Mouse (Mus musculus) hindbrain, embryonic 13.5 days (tissue): ENCODE measurements around the gene Ttc28. TPM values are rescaled to one million over a fixed set of nuclear protein-coding genes. Genes with fewer than 3 reads are reported as not detected.

Source experiments
- ATAC-seq: fragments of 200-750 bp; cut with Nextera tagmentation; 2 replicates; pipeline ENCODE4 v1.8.0; 2017; ENCODE audit warnings: moderate TSS enrichment; ENCODE audit not compliant: low FRiP score
- H3K27ac ChIP-seq: fragments of 300-500 bp; sonication (generic); 2 replicates; pipeline ENCODE4 v1.5.1; 2015; ENCODE audit warnings: inconsistent platforms, mild to moderate bottlenecking, moderate library complexity
- H3K27me3 ChIP-seq: fragments of 300-500 bp; sonication (generic); 2 replicates; pipeline ENCODE4 v1.6.1; 2015; ENCODE audit warnings: mild to moderate bottlenecking, inconsistent platforms
- H3K36me3 ChIP-seq: fragments of 300-500 bp; sonication (generic); 2 replicates; pipeline ENCODE4 v1.6.1; 2015; ENCODE audit warnings: mild to moderate bottlenecking, inconsistent platforms
- H3K4me1 ChIP-seq: fragments of 300-500 bp; sonication (generic); replicated peaks from 2 replicates; pipeline ENCODE4 v1.6.1; 2015; ENCODE audit warnings: inconsistent platforms
- H3K4me2 ChIP-seq: fragments of 300-500 bp; sonication (generic); 2 replicates; pipeline ENCODE4 v1.6.1; 2015; ENCODE audit warnings: inconsistent platforms, mild to moderate bottlenecking, moderate library complexity
- H3K4me3 ChIP-seq: fragments of 300-500 bp; sonication (generic); 2 replicates; pipeline ENCODE4 v1.5.1; 2015; ENCODE audit warnings: mild to moderate bottlenecking, inconsistent platforms
- H3K9ac ChIP-seq: fragments of 300-500 bp; sonication (generic); 2 replicates; pipeline ENCODE4 v1.6.1; 2015; ENCODE audit warnings: mild to moderate bottlenecking, inconsistent platforms
- H3K9me3 ChIP-seq: fragments of 300-500 bp; sonication (generic); 2 replicates; pipeline ENCODE4 v1.6.1; 2016; ENCODE audit warnings: inconsistent platforms
- WGBS: fragments of 180-500 bp; shearing (Covaris S2); methylation state at CpG from one replicate; pipeline ENCODE4 v1.1.7; 2015; 5-methylcytosine and 5-hydroxymethylcytosine counted together
- polyA plus RNA-seq: library from polyadenylated mRNA; unstranded; fragments of >200 nt; fragmentation: Nextera tagmentation; extraction: Ambion mirVana; gene quantifications from 2 replicates; pipeline ENCODE4 v1.2.1, GENCODE M21; 2015

Gene Ttc28
- polyA plus RNA-seq, 1 experiment from 2014 or later, result 20.2 TPM

DNA sequence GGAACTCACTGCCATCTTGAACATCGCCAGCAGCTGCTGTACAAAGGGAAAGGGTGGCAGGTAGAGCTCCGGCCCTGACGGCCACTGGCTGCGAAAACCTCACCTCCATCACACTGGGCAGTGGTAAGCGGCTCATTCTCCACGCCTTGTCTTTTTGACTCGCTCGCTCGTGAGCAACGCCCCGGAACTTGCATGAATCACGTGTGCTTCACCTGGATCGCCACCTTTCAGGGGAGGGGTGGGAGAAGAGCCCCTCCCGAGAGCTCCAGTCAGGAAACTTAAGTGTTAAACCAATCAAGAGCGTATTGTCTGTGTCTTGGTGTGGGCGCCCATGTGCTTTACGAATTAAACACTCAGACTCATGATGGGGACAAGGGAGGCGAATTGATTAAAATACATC is 252.0 kb downstream of the Ttc28 start:
- H3K36me3 ChIP-seq, result no peaks in the 10 kb centered on the region
- no peak for ATAC-seq
- no peak overlapping the region for H3K4me3 ChIP-seq
- WGBS, result 91% methylated on average over 18 of the region's 18 CpGs
- no peak overlapping the region for H3K4me2 ChIP-seq
- peaks cover 26% of the 10 kb centered on the region for H3K4me1 ChIP-seq
- no peak overlapping the region for H3K9ac ChIP-seq
- H3K27ac ChIP-seq, result peak overlapping the region; percentile 74
- H3K27me3 ChIP-seq, result 0 out of 2 replicates have a peak, but pooled peaks cover 3% of the 10 kb centered on the region
- no peaks in the 10 kb centered on the region for H3K9me3 ChIP-seq

DNA sequence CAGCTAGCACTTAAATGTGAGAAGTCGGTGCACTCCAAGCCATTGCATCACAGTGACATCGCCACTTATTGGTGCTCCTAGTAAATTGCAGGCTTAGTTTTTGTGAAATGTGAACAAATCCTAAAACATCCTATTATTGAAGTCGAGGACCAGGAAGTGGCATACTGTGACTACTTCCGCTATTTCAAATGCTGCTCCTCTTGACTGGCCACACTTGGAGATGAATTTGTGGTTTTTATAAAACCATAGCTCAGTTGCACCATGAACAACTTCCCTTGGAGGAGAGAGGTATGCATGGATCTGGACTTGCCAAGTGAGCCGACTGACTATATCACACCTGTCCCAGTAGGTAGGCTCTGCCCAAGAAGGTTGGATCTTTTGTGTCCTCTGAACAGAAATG is 253.5 kb downstream of the Ttc28 start:
- Histone ChIP-seq H3K4me2 (no peak overlapping the region), H3K27me3 (0 out of 2 replicates have a peak, but pooled peaks cover 2% of the 10 kb centered on the region), H3K36me3 (no peaks in the 10 kb centered on the region), H3K9me3 (no peaks in the 10 kb centered on the region), H3K9ac (no peak overlapping the region), H3K27ac (no peak overlapping the region), H3K4me1 (peaks cover 41% of the 10 kb centered on the region), H3K4me3 (no peak overlapping the region)
- ATAC-seq, result no peak
- WGBS, result 88% methylated on average over 5 of the region's 5 CpGs

DNA sequence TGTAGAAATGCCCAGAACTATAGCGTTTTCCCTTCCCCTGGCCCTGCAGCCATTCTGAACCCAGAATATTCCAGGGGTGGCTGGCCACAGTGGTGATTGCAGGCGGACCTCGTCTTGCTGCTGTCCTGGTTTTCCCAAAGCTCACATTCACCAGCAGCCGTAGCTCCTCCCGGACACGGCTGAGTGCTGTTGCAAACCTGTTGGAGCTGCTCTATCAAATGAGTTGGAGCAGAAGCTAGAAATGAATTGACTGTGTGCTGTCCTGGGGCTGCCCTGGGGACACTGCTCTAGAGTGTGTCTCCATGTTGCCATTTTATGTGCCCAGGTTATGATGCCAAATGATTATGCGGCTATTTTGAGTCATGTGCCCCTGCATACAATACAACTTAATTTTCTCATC is 254.2 kb downstream of the Ttc28 start:
- no peak overlapping the region for H3K4me2 ChIP-seq
- H3K4me1 ChIP-seq, result peaks cover 47% of the 10 kb centered on the region
- H3K9me3 ChIP-seq, result no peaks in the 10 kb centered on the region
- 0 out of 2 replicates have a peak overlapping the region, but pooled peaks have one; percentile 14 for H3K27ac ChIP-seq
- H3K9ac ChIP-seq, result no peak overlapping the region
- 79% methylated on average over 7 of the region's 7 CpGs for WGBS
- no peak overlapping the region for H3K4me3 ChIP-seq
- no peak for ATAC-seq
- no peaks in the 10 kb centered on the region for H3K27me3 ChIP-seq
- H3K36me3 ChIP-seq, result no peaks in the 10 kb centered on the region

DNA sequence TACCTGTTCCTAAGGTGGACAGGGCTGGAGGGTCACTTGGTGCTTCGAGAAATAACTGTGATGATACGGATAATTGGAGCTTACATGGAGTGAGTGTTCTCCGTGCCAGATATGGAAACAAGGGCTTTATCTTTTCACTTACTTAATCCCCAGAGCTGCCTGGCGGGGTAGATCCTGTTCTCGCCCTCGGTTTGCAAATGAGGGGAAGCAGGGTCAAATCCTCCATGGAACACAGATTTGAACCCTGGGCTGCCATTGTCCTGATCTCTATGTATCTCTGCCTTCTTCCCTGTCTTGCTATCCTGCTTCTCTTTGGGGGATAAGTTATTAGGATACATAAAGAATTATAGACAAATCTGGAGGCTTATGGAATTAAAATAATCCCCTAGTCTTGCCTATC is 257.7 kb downstream of the Ttc28 start:
- H3K27me3 ChIP-seq, result no peaks in the 10 kb centered on the region
- no peaks in the 10 kb centered on the region for H3K36me3 ChIP-seq
- H3K4me1 ChIP-seq, result peaks cover 59% of the 10 kb centered on the region
- no peak overlapping the region for H3K4me2 ChIP-seq
- peak overlapping the region; percentile 56; the same call in 1 of the 2 replicates for H3K27ac ChIP-seq
- 40% methylated on average over 6 of the region's 6 CpGs for WGBS
- ATAC-seq, result no peak
- H3K4me3 ChIP-seq, result no peak overlapping the region
- peak overlapping the region; percentile 43; the same call in 1 of the 2 replicates for H3K9ac ChIP-seq
- H3K9me3 ChIP-seq, result no peaks in the 10 kb centered on the region

- Histone ChIP-seq H3K9ac (peak overlapping the region; percentile 43; the same call in 1 of the 2 replicates), H3K4me3 (no peak overlapping the region), H3K4me2 (0 out of 2 replicates have a peak overlapping the region, but pooled peaks have one; percentile 1), H3K4me1 (peaks cover 59% of the 10 kb centered on the region), H3K27ac (peak overlapping the region; percentile 56; the same call in 1 of the 2 replicates), H3K36me3 (no peaks in the 10 kb centered on the region), H3K27me3 (no peaks in the 10 kb centered on the region), H3K9me3 (no peaks in the 10 kb centered on the region)
- 22% methylated on average over 13 of the region's 13 CpGs for WGBS
- ATAC-seq, result no peak
These were observed 258.1 kb downstream of the Ttc28 start for GRCm38 (mm10) chr5:111137742-111138141.

- Histone ChIP-seq H3K9me3 (no peaks in the 10 kb centered on the region), H3K4me3 (no peak overlapping the region), H3K9ac (no peak overlapping the region), H3K27ac (peak overlapping the region; percentile 56), H3K27me3 (no peaks in the 10 kb centered on the region), H3K4me2 (0 out of 2 replicates have a peak overlapping the region, but pooled peaks have one; percentile 1), H3K36me3 (no peaks in the 10 kb centered on the region), H3K4me1 (peaks cover 59% of the 10 kb centered on the region)
- ATAC-seq, result peak; percentile 30; the same call in 1 of the 2 replicates
- 28% methylated on average over 11 of the region's 11 CpGs for WGBS
These were observed 258.7 kb downstream of the Ttc28 start for GRCm38 (mm10) chr5:111138239-111138833.

DNA sequence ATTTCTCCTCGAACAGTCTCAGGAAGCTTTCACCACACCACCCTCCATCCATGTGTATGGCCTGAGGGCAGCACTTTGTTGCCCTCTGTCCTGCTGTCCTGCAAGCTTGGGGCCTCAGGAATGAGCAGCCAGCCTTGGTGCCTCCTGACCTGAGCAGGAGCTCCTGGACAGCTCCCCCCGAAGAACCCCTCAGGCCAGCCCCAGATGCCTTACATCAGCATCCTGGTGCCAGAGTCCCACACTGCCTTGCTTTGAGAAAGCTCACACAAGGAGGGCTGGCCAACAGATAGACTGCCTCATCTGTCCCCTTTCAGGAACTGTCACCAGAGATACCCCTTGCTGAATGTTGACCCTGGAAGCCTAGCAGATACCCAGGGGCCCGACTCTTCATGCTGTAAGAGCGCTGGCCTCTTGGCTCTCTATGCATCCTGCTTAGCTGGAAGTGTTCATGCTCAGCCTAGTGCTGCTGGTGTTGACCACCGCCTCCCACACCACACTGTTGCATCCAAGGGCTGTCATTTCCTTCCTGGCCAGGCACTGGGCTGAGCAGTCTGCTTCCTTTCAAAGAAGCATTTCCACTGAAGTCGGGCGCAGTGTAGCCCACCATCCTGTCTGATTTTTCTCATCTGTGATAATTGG is 259.4 kb downstream of the Ttc28 start:
- no peaks in the 10 kb centered on the region for H3K9me3 ChIP-seq
- ATAC-seq, result no peak
- 64% methylated on average over 7 of the region's 7 CpGs for WGBS

GRCm38 (mm10) chr5:111139622-111140021 is 260.0 kb downstream of the Ttc28 start:
- WGBS, result 63% methylated on average over 14 of the region's 14 CpGs
- ATAC-seq, result no peak
- peaks cover 59% of the 10 kb centered on the region for H3K4me1 ChIP-seq
- H3K9ac ChIP-seq, result no peak overlapping the region
- no peak overlapping the region for H3K4me2 ChIP-seq
- no peaks in the 10 kb centered on the region for H3K36me3 ChIP-seq
- H3K4me3 ChIP-seq, result no peak overlapping the region
- no peaks in the 10 kb centered on the region for H3K27me3 ChIP-seq
- H3K9me3 ChIP-seq, result no peaks in the 10 kb centered on the region
- H3K27ac ChIP-seq, result peak overlapping the region; percentile 56

More for the DNA sequence above, 259.4 kb downstream of the Ttc28 start:
- H3K36me3 ChIP-seq, result no peaks in the 10 kb centered on the region
- H3K4me3 ChIP-seq, result no peak overlapping the region
- H3K4me1 ChIP-seq, result peaks cover 55% of the 10 kb centered on the region
- H3K9ac ChIP-seq, result no peak overlapping the region
- peak overlapping the region; percentile 56 for H3K27ac ChIP-seq
- H3K4me2 ChIP-seq, result no peak overlapping the region
- H3K27me3 ChIP-seq, result no peaks in the 10 kb centered on the region

- Histone ChIP-seq H3K4me2 (no peak overlapping the region), H3K9ac (no peak overlapping the region; the same call in 1 of the 2 replicates), H3K27ac (peak overlapping the region; percentile 77), H3K9me3 (no peaks in the 10 kb centered on the region), H3K4me1 (peaks cover 60% of the 10 kb centered on the region), H3K27me3 (no peaks in the 10 kb centered on the region), H3K4me3 (no peak overlapping the region), H3K36me3 (no peaks in the 10 kb centered on the region)
- no peak for ATAC-seq
- 44% methylated on average over 20 of the region's 20 CpGs for WGBS
These were observed 261.7 kb downstream of the Ttc28 start for GRCm38 (mm10) chr5:111141139-111141885.

DNA sequence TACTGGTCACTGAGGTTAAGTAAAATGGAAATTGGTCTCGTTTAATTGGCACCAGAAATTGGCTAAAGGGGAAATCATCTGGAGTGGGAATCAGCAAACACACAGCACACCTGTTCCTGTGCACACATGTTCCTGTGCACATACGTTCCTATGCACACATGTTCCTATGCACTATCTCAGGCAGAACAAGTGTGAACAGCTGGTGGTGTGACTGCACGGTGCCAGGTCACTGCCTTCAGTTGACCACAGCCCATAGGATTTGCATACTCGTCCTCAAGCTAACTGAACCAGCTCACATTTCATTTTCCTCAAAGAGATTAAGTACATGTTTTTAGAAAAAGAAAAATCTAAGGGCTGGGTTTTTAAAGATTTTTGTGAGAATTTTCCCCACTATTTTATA is 263.2 kb downstream of the Ttc28 start:
- Histone ChIP-seq H3K9ac (no peak overlapping the region), H3K4me3 (no peak overlapping the region), H3K4me2 (no peak overlapping the region), H3K9me3 (no peaks in the 10 kb centered on the region), H3K27ac (no peak overlapping the region), H3K4me1 (peaks cover 45% of the 10 kb centered on the region), H3K36me3 (no peaks in the 10 kb centered on the region), H3K27me3 (no peaks in the 10 kb centered on the region)
- ATAC-seq, result no peak
- 78% methylated on average over 4 of the region's 4 CpGs for WGBS

GRCm38 (mm10) chr5:111144411-111144810 is 264.8 kb downstream of the Ttc28 start:
- no peak overlapping the region for H3K4me2 ChIP-seq
- H3K36me3 ChIP-seq, result no peaks in the 10 kb centered on the region
- peaks cover 29% of the 10 kb centered on the region for H3K4me1 ChIP-seq
- H3K4me3 ChIP-seq, result no peak overlapping the region
- H3K27ac ChIP-seq, result no peak overlapping the region
- no peak for ATAC-seq
- WGBS, result 78% methylated on average over 7 of the region's 7 CpGs
- no peaks in the 10 kb centered on the region for H3K9me3 ChIP-seq
- H3K27me3 ChIP-seq, result no peaks in the 10 kb centered on the region
- no peak overlapping the region for H3K9ac ChIP-seq

- H3K4me2 ChIP-seq, result no peak overlapping the region
- H3K4me1 ChIP-seq, result peaks cover 43% of the 10 kb centered on the region
- H3K36me3 ChIP-seq, result no peaks in the 10 kb centered on the region
- WGBS, result 96% methylated on average over 14 of the region's 14 CpGs
- no peaks in the 10 kb centered on the region for H3K9me3 ChIP-seq
- no peaks in the 10 kb centered on the region for H3K27me3 ChIP-seq
- no peak overlapping the region for H3K9ac ChIP-seq
- ATAC-seq, result no peak
- no peak overlapping the region for H3K27ac ChIP-seq
- H3K4me3 ChIP-seq, result no peak overlapping the region
These were observed 271.0 kb downstream of the Ttc28 start for GRCm38 (mm10) chr5:111150581-111150980.
